Mouse (Mus musculus): Measurements from ENCODE around the gene Mpc1. TPM values are rescaled to one million over a fixed set of nuclear protein-coding genes. Genes with fewer than 3 reads are reported as not detected.
A peak's percentile ranks its signal among the peaks of the same experiment; 100 is the strongest.

Mpc1 gene
- total RNA-seq, 2 experiments from 2014 or later = 805 to 817 TPM

DNA sequence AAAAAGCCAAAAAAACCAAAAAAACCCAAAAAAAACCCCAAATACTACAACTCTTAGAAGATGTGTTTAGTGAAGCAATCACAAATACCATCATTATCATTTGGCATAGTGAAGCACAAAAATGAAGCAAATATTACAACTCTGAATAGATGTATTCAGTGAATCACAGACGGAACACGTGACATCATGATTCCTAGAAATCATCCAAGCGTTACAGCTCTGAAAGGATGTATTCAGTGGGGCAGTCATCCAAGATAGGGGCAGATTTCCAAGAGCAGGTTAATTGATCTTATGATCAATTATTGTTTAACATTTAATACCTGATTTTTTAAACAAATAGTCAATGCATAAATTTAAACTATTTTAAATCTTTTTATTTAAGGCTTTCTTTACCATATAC is 5.4 kb upstream of the Mpc1 start:
- intact Hi-C loops (cut with DNase I) = no loop called here
- no peak for DNase-seq

DNA sequence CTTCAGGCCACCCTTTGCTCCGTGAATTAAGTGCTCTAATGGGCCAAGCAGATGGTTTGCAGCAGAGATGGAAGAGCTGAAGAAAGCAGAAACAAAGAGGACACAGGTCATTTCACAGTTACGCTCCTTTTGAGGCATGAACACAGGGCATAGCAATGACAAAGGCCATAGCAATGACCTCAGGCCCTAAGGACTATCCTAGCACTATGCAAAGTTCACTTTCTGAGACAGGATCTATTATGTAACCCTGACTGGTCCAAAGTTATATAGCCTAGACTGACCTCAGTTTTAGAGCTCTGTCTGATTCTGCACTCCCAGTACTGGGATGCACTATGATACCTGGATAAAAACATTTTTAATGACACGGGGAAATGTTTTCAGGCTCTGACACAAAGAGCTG is 4.3 kb upstream of the Mpc1 start:
- DNase-seq = no peak
- intact Hi-C loops (cut with DNase I) = no loop called here

DNA sequence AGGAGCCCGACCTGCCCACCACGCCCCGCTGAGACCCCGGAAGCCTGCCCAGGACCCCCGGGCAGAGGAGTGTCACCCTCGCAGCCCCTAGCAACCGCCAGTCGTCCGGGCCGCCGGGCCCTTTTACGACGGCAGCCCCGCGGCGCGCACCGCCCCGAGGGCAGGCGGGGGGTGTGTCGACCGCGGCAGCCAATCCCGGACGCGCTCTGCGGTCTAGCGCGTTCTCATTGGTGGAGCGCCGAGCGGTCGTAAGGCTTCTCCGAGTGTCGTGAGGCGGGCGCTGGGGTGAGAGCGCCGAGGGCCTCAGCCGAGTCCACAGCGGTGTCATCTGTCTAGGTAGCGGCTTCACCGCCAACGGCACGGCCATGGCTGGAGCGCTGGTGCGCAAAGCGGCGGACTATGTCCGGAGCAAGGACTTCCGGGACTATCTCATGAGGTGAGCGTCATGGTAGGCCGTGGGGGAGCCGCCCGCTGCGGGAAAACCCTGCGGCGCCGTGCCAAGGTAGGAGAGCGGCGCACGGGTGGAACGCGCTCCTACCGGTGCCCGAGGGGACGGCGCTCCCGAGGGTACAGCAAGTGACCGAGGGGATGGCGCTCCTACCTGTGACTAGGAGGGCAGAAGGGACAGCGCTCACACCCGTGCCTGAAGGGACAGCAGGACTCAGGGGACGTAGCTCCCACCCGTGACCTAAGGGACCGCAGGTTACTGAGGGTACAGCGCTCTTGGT is 986 bp downstream of the Mpc1 start:
- peak; percentile 93 to 95 for DNase-seq
- intact Hi-C loops (cut with DNase I) = loop anchor here (2.0 to 10.0 kb wide), 2 partner anchors 27 to 521 kb away; partner anchors contain the start of gene Sft2d1

DNA sequence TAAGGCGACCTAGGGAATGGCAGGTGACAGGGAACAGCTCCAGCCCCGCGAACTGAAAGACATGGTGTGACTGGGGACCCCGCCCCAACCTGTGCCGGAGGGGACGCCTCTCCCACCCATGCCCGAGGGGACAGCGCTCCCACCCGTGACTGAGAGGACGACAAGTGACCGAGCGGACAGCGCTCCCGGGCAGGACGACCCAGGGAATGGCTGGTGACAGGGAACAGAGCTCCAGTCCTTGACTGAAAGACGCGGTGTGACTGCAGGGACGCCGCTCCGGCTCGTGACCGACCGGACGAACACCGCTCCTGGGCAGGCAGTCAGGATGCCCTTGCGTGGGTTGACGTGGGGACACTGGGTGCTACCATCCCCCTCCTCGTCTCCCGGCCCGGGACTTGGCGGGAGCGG is 1.6 kb downstream of the Mpc1 start:
- intact Hi-C loops (cut with DNase I) = loop anchor here (2.0 to 10.0 kb wide), 2 partner anchors 27 to 521 kb away; partner anchors contain the start of gene Sft2d1
- peak; percentile 51 to 63 for DNase-seq

DNA sequence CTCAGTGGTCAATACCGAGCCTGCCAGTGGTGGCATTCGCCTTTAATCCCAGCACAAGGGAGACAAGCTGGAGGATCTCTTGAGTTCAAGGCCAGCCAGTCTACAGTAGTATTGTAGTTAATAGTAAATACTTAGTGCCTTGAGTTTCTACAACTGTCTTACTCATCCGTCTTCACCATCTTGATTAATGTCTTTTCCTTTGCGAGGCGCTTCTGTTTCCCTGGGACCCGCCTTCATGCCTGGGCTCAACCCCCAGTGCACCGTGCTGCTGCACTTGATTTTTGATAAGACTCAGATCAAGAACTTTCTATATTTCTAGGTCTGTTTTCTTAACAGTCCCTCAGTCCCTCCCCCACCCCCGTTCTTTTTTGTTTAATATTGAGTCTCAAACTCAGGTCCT is 2.4 kb downstream of the Mpc1 start:
- no peak for DNase-seq
- intact Hi-C loops (cut with DNase I) = loop anchor here (2.0 to 10.0 kb wide), 2 partner anchors 26 to 520 kb away; partner anchors contain the start of gene Sft2d1

DNA sequence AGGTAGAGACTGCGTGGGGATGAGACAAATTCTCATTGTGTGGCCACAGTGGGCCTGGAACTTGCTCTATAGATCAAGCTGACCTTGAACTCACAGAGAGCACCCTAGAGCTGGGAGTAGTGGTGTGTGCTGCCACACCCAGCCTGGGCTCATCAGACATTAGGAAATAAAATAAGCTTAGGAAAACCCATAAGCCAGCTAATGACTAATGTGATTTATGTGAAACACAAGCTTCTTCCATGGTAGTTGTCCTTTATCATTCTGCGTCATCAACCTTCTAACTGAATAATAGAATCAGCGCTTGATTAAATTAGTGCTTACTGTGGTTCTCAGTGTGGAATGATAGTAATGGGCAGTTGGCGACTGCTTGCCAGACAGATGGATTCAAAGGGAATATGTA is 4.3 kb downstream of the Mpc1 start:
- DNase-seq = no peak
- intact Hi-C loops (cut with DNase I) = loop anchor here (10.0 kb wide), 1 partner anchor 518 kb away; no protein-coding TSS in a partner anchor

DNA sequence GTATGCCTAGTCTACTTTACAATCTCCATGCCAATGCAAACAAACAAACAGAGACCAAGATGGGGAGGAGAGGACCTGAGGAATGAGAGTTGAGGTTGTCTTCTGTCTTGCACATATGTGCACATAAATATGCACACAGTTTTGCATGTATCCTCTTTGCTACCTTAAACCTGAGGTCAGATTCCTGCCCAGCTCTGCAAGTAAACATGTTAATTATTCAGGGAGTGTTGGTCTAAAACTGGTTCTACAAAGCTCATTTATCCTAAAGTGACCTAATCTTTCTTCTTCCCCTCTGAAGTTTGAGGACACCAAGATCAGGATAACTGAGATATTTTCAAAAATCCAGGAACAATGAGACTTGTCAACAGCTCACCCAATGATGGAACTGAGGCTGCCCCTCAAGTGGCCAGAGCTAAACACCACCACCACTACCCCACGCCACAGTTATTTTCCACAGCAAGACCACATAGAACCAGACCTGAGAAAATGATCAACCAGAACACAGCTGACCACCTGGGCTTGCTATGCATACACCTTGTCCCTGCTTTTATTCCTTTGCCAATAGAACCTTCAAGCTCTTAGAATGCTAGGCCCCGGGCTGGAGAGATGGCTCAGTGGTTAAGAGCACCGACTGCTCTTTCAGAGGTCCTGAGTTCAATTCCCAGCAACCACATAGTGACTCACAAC is 7.4 kb downstream of the Mpc1 start:
- intact Hi-C loops (cut with DNase I) = loop anchor here (10.0 kb wide), 1 partner anchor 515 kb away; no protein-coding TSS in a partner anchor
- no peak for DNase-seq

DNA sequence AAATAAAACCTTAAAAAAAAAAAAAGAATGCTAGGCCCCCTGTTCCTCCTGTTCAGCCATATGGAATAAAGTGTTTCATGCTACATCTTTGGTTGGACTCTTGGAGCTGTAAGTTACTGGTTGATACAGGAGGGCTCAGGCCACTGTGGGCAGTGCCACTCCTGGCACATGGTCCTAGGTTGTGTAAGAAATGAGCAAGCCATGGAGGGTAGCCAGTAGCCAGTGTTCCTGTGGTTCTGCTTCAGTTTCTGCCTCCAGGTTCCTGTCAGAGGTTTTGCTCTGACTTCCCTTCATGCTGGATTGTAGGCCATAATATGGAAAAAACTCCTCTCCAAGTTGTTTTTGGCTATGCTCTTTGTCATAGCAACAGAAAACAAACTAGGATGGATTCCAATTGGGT is 8.0 kb downstream of the Mpc1 start:
- no peak for DNase-seq
- intact Hi-C loops (cut with DNase I) = no loop called here

DNA sequence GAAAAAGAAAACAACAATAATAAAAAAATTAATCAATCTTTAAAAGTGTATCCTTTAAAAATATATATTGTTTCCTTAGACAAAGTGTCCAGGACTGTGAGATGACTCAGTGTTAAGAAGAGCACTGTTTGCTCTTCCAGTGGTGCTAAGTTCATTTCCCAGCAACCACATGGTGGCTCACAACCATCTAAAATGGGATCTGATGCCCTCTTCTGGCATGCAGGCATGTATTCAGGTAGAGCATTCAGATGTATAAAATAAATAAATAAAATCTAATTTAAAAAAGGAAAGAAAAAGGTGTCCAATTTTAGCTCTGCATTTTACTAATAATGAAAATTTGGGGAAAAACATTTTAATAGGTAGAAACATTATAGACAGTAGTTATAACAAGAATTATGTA is 13.1 kb downstream of the Mpc1 start:
- no peak for DNase-seq
- intact Hi-C loops (cut with DNase I) = no loop called here

DNA sequence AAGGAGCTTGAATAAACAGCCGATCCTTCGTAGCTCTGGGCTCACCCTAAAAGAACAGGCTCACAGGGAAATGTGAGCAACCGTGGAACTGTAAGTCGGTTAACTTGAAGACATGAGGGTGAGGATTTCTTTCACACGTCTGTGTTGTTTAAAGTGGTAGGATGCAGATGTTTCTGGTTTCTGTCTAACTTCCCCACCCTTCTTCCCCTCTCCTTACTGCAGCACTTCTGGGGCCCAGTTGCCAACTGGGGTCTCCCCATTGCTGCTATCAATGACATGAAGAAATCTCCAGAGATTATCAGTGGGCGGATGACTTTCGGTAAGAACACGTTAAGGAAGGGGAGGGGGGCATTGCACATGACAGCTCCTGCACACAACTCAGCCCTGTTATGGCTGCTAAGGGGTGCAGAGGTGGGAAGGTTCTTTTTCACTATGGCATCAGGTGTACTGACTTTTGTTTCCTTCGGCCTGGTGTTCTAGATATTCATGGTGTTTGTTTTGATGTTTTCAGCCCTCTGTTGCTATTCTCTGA is 13.7 kb downstream of the Mpc1 start:
- intact Hi-C loops (cut with DNase I) = no loop called here
- DNase-seq = no peak

DNA sequence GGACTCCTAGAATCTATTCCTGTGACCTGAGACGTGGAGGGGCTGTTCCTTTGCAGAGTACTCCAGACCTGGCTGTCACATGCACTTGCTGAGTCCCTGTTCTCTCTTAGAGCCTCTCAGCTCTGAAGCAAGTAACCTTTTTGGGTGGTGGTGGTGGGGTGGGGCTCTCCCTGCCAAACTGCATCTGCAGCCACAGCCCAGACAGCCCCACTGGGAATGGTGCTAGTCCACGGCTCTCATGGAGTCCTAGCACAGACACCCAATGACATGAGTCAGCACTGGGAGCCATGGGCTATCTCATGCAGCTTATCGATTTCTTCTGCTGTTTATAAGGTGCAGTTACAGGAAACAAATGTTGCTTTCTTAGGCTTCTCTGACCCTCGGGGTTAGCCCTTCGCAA is 15.0 kb downstream of the Mpc1 start:
- intact Hi-C loops (cut with DNase I) = no loop called here
- DNase-seq = no peak

DNA sequence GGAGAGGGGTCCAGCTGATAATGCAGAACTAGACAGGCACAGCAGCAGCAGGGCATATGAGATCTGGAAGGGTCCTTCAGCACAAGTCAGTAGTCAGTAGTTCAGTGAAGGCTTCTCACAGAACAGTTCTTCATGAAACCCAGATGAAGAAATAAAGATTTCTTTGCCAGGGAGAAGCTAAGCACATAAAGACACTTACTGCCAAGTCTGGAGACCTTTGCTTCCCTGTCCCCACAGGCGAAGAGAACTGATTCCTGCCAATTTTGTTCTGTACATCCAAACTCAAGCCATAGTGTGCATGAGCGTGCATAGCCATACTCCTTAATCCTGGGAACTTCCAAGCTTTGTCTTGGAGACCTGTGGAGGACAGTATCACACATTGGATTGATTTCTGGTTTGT is 15.6 kb downstream of the Mpc1 start:
- intact Hi-C loops (cut with DNase I) = no loop called here
- no peak for DNase-seq

DNA sequence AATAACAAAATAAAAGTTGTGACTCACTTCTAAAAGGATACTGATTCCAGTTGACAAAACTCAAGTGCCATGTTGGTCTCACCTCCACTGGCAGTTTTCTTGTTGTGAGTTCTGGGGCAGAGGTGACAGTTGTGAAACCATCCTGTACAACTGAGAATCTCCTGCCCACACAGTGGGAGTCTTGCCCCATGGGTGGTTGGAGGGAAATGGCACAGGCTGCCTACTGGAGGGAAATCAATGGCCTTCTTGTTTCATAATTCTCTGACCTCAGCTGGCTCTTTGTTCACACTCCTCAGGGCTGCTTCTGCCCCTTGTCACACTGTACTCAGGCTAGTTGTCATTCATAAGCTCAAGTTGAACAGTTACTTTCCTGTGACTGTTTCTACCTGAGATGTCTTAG is 16.8 kb downstream of the Mpc1 start:
- DNase-seq = no peak
- intact Hi-C loops (cut with DNase I) = no loop called here

DNA sequence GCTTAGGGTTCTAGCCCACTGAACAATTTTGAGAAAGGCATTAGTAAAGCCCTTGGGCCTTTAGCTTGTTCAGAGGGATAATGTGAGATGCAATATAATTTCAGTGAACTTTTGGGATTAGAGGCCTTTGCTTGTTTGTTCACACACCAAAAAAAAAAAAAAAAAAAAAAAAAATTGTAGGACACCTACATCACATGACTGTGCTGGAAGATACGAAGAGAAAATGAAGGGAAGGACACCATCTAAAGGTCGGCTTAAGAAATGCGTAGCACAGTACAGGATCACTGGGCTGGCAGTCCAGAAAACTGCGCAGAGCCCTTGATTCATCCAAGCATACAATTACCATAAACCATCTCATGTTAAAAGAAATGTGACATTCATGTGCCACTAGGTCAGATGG is 18.8 kb downstream of the Mpc1 start:
- intact Hi-C loops (cut with DNase I) = loop anchor here (5.0 kb wide), 1 partner anchor 34 kb away; no protein-coding TSS in a partner anchor
- DNase-seq = no peak

DNA sequence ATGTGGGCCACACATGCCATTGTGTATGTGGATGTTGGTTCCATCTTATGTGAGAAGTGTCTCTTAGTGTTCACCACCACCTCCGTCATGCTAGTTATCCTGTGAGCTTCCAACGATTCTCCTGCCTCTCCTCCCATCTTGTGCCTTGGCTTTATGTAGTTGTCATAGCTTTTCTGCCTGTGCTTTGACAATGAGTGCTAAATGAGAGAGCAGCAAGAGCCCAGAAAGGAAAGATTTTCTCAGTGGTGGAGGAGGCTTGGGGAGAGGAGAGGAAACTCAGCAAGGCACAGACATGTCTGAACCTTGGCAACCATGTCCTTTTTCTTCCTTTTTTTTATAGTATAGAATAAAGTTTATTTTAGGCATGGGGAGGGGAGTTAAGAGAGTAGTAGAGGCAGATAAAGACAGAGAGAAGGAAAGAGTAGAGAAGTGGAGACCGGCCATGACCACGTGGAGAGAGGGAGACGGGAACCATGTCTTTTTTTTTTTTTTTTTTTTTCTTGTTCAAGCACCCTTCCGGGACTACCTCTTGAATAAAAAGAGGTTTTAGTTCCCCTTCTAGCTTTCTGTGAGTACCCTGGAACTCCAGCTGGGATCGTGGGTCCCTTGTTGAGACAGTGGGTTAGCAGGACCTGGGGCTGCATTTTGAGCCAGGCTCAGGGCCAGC is 20.2 kb downstream of the Mpc1 start:
- intact Hi-C loops (cut with DNase I) = loop anchor here (5.0 kb wide), 1 partner anchor 36 kb away; no protein-coding TSS in a partner anchor
- DNase-seq = no peak

DNA sequence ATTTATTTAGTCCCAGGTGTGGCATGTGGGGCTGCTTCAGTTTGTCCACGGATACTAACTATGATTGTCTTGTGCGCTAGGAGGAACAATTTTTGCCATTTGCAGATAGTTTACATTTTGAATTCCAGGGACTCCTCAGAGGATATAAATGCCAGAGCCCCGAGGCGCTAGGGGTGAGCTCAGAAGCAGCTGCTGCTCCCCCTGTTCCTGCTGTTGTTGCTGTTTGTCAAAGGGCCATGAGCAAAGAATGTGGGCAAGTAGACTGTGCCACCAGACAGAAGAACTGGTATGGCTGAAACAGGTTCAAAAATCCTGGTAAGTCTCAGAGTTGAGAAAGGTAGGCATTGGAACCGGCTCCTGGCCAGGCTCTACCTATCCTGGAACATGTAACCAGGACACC is 21.0 kb downstream of the Mpc1 start:
- intact Hi-C loops (cut with DNase I) = loop anchor here (5.0 kb wide), 1 partner anchor 36 kb away; no protein-coding TSS in a partner anchor
- DNase-seq = no peak

DNA sequence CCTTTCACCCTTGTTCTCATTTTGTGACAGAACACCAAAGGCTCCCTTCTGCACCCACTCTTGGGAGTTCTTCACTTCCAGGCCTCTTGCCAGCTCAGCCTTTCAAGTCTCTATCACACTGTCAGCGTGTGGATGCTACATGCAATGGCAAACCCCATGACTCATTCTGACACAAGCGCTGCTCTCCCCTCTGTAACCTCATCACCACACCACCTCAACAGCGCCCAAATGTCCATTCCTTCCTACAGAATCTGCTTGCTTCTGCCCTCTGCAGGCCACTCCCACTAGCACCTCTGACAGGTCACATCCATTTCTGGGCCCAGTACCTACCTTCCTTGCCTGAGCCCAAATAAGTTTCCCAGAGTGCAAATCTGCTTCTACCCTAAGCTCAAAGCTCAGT is 23.1 kb downstream of the Mpc1 start:
- intact Hi-C loops (cut with DNase I) = no loop called here
- no peak for DNase-seq

DNA sequence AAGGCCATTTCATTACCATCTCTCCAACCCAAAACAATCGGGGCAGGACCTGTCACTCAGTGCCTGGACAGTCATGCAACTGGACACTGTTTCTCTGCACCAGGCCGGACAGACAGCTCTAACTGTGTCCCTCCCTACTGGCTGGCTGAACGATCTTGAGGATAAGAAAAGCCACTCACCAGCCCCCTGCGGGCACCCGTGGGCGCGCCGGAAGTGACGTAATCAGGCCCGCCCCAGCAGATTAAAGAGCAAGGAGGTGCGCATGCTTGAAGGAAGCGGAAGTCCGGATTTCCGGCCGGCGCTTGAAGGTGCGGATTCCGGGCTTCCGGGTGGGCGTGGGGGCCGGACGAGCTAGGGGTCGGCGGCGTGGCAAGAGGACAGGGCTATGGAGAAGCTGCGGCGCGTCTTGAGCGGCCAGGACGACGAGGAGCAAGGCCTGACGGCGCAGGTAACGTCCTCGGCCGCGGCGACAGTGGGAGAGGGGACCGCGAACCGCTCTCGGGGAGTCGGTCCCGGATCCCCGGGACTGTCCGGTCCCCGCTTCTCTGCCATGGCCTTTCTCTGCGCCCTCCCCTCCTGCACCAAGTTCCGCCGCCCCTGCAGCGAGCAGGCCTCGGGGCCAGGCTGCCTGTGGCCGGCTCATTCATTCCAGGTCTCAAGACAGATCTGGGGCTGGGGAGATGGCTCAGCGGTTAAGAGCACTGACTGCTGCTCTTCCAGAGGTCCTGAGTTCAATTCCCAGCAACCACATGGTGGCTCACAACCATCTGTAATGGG is 28.3 kb downstream of the Mpc1 start, which contains the start of gene Sft2d1:
TSS of gene Sft2d1 (plus strand) at position 265 of the 777 bp plus-strand sequence.
- peak; percentile 97 to 98 for DNase-seq
- intact Hi-C loops (cut with DNase I) = loop anchor here (2.0 kb wide), 2 partner anchors 26 to 62 kb away; no protein-coding TSS in a partner anchor

DNA sequence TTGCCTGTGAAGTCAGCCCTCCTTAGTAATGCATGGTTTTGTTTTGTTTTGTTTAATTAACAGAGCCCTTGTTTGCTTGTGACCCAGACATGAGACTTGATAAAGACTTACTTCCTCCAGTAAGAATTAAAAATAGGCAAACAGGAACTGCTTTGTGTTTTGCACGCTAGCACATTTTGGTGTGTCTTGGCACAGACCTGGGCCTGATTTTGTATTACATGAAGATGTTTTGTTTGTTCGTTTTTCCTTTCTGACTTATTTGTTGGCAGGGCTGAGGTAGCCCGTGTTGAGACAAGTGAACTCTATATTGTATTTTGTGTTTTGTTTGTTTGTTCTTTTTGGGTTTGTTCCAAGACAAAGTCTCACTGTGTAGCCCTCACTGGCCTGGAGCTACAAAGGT is 29.0 kb downstream of the Mpc1 start:
- DNase-seq = no peak
- intact Hi-C loops (cut with DNase I) = loop anchor here (2.0 kb wide), 2 partner anchors 27 to 61 kb away; no protein-coding TSS in a partner anchor

DNA sequence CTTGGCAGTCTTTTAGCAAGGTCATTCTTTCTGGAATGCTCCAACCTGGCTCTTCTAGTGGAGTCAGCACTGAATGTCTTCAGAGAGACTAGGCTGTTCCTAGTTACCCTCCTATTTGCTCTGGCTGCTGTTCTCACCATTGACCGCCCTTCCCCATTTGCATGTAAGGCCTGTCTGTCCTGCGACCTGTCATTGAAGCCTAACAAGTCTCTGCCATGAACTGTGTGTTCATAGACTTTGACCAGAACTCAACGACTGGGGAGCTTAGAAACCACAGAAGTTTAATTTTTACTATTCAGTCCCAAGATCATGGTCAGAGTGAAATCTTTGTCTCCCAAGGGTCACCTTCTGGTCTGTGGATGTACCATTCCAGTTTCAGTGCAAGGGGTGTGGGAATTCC is 31.3 kb downstream of the Mpc1 start:
- intact Hi-C loops (cut with DNase I) = no loop called here
- no peak for DNase-seq
